Mouse (Mus musculus): ENCODE results near the gene Slc28a2.
"Not testable (repeated sequence)": the region's sequence is repeated elsewhere in the genome, so short reads cannot be mapped to it uniquely, and the experiment has no call there.

Gene Slc28a2

DNA sequence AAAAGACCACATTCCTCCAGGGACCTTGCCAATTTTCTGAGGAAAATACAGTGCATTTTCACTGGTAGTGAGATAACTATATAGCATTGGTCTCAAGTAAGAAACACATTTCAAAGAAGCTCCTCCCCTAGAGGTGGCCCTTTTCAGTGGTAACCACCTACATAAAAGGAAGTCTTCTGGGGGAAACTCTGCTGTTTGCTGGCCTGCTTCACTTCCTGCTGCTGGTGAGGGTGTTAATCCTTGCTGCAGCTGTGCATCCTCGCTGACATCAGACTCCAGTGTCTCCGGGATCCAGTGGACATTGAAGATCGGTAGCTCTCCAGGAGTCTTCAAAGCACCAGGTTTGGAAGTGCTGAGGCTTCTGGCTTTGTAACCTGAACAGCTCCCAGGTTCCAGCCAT is at the start of gene Slc28a2:
Slc28a2 (plus strand) TSS at position 278 of the 400 bp plus-strand sequence.
- not testable (repeated sequence) for DNase-seq

DNA sequence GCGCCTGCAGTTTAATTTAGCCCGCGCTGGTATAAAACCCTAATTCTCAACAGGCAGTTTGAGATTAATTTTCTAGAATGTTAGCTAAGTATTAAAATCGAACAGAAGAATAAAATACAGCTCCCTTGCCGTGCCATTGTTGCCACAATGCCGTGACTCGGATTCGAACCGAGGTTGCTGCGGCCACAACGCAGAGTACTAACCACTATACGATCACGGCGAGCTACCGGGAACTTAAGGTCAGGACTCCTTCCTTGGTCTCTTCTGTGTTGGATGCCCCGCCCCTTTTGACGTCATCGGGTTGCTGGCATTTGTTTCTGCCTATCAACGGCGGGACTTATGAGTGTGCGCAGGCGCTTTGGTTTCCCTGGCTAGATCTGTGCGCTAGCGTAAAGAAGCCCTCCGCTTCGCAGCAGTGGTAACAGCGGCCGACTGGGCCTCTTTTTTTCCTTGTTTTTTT is 49.0 kb upstream of the Slc28a2 start:
- DNase-seq = peak; percentile 98 to 99

DNA sequence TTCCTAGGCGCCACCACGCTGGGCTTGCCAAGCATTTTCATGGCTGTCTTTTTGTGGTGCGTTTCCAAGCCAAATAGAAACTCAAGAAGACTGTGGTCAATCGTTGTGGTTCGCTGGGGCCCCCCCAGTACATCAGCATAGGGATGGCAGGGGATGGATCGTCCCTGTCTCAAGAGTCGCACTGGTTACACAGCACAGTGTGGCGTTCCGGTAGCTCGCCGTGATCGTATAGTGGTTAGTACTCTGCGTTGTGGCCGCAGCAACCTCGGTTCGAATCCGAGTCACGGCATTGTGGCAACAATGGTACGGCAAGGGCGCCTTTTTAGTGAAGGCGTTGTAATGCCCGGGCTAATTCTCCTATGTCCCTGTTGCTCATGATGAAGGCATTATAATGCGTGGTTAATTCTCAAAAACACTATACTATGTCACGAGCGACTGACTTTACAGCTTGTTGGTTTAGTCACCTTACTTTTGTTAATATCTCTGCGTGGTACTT is 48.5 kb upstream of the Slc28a2 start:
- peak; percentile 80 for DNase-seq

DNA sequence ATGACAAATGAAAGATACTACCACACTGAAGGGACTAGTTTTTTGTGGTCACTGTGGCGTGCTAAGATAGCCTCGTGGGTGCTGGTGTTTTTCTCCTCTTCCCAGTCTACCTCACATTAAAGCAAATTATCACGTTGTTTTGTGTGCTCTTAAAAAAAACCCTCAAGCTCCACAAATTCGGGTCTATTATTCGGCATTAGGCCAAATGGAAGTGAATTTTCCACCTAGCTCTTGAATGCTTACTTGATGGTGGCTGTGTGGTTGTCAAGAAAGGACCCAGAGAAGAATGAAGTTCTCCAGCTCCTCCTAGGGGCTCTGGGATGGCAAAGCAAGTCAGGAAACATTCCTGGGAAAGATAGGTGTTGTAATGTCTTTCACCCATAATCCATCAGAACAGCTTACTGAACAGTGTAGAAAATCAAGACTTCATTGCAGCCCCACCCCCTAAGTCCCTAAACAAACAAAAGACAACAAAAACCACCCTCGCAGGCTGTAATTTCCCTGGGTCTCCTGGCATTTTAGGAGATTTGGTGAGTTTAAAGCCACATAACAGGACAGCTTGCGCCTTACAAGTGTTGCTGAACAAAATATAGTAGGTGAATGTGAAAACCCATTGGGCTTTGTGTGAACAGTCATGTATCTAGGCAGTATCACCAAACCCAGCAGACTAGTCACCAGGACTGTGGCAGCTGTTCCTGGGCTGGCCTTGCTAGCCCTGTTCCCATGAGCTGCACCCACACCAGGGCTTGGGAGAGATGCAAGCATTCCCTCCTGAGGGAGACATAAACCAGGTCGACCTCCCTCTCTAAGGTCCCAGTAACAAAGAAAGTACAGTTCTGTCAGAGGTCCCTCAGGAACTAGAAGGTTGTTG is 47.6 kb upstream of the Slc28a2 start:
- DNase-seq = peak; percentile 62 to 74

DNA sequence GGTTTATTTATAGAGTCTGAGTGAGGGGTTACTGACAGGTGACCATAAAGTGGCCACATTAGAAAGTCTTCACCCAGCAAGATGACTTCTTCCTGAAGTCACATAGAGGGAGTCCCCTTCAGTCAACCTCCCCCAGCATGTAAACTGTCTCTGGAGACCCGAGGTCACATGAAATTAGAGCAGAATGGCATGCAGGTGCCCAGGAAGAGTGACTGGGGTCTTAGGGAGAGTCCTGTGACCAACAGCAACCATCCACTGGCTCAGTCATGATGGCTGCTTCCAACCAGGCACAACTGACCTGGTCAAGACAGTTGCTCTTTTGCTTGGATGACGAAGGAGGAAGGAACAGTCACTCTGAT is 47.0 kb upstream of the Slc28a2 start:
- no peak for DNase-seq

DNA sequence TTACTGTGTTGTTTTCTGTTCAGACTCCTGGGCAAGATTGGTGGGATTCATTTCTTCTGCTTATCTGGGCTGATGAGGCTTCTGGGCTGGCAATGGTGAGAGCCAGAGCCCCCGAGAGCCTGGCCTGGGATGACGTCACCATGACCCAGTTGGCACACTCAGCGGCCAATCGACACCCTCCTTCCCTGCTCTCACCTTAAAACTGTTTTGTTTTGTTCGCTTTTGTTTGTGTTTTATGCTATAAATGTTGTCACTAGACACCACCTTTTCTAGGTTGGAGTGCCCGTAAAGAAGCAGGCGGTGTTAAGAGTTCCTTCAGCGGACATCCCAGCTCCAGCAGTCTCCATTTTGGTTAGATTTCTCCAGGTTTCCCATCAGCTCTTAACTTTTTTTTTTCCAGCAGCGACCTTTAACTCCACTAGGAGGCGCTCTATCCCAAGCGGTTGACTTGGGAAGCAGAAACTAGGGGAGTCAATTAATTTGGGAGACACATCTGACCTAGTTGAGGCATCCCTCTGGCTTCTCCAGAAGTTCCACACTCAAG is 45.4 kb upstream of the Slc28a2 start:
- DNase-seq = peak; percentile 84 to 88

DNA sequence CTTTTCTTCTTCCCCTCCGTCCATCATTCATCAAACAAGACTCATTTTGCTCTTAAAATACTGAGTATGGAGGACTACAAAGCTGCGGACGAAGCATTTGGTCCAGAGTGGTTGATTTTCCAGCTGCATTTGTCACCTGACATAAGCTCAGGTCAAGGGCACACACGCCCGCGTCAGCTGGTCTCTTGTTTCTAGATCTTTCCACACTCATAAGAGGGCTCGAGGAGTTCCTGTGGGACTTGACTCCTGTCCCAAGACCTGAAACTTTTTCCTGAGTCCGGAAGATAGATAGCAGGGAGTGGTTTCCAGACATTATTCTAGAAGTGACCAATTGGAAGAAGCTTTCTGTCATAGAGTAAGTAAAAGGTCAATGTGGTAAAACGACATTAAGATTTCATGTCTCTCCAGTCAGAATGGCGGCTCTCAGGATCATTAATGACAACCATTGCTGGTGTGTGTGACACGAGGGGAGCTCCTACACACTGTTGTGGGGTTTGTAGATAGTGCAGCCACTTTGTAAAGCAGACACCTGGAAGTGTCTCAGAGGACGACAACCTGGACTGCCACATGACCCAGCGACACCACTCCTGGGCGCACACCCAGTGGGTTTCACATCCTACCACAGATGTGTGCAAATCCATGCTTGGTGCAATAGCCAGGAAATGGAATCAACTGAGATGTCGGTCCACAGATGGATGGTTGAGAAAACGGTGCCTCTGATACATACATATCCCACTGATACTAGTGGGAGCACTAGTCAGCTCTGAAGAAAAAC is 44.8 kb upstream of the Slc28a2 start:
- DNase-seq = no peak

DNA sequence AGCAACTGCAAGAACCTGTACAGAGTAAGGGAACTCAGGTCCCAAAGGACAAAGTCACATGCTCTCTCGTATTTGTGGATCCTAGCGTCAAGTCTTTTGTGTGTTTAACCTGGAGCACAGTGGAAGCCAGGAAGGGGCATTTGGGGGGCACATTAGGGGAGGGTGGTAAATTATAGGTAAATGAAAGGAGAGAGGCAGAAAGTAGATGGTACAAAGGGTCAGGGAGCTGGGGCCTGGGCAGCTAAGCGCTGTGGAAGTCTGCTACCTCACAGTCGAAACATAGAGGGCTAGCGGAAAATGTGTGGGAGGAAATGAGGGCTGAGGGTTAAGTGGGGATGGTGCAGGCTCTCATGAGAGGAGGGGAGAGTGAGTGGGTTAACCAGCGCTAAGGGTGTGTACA is 44.2 kb upstream of the Slc28a2 start:
- DNase-seq = no peak

DNA sequence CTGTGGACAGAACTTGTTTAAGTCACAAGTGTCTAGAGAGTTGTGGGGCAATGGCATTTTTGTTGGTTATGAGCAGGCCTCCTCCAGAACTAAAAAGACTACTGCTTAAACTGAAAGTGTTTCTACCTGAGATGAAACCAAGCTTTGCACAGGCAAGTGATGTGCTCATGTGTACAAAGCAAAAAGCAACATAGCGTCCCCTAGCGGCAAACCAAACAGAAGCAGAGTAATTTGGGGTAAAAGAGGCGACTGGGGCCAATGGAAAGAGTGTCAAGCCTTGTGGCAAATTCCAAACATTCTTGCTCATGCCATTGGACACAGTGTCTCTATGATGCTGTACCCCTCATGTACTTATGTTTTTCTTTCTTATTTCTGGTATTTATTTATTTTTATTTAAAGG is 41.2 kb upstream of the Slc28a2 start:
- DNase-seq = no peak

DNA sequence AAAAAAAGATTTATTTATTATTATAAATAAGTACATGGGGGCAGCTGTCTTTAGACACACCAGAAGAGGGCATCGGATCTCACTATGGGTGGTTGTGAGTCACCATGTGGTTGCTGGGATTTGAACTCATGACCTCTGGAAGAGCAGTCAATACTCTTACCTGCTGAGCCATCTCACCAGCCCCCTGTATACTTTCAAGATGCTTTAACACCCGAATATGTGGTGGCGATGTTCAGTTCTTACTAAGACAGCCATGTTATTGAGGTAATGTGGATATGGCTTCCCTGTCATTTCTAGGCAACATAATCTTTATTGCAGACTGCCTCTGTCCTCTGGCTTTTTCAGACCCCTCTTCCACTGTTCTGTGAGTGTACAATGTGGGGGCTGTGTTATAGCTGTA is 39.1 kb upstream of the Slc28a2 start:
- not testable (repeated sequence) for DNase-seq

DNA sequence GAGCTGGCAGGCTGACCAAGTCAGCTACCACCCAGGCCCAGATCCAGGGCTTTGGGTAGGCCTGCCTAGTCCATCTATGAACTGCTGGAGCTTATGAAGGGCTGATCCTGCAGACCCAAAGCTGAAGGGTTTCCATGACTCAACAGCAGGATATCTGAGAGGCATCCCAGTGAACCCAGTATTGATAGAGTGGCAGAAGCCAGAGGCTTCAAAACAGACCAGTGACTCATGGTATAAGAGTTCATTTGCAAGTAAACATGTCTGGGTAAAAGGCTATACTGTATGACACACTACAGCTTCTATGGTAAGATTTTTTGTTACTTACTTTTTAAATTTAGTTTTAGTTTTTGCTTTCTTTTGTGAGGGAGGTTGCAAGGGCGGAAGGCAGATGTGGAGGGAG is 30.1 kb upstream of the Slc28a2 start:
- no peak for DNase-seq

DNA sequence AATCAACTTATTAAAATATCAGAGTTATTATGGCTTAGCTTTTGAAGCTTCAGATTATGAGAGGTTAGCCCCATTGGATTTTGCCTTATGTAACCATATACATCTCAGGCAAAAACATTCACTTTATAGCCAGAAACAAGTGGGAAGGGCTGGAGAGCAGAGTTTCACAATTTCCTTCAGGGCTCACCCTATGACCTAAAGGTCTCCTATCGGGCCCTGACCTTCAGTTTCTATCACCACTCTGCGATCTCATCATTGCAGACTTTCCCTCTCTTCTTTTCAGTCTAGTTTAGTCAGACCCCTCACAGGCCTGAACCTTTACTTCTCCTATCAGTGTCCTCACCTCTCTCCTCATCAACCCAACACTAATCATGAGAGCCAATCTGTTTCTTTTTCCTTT is 18.7 kb upstream of the Slc28a2 start:
- no peak for DNase-seq

DNA sequence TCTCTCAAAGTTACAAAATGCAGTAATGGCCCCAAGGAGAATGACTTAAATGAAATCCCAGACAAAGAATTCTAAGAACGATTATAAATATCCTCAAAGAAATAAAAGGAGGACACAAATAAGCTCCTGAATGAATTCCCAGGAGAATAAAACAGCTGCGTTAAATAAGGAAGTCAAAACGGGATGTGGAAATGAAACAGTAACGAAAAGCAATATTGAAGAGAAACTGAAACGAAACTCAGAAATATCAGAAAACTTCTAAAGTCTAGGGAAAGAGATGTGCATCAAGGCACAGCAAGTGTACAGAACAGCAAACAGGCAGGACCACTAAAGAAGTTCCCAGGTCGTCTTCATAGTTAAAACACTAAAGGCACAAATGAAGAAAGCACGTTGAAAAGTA is 17.3 kb upstream of the Slc28a2 start:
- no peak for DNase-seq

DNA sequence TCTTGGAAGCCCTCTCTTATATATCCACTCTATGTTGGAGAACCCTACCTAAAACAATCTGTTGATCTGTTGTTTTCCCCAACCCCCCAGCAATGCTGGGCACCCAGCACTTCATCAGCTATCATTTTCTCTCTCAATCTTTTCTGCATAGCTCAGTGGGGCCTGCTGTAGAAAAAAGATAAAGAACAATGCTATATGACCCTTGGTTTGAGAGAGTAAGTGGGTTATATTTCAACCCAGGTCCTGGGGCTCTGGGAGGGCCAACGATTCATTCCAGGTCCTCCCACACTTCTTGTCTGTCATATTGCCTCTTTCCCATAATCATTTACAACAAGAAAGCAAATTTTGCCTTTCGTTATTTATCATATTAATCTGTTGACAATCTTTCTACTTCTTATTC is 368 bp downstream of the Slc28a2 start:
- not testable (repeated sequence) for DNase-seq

DNA sequence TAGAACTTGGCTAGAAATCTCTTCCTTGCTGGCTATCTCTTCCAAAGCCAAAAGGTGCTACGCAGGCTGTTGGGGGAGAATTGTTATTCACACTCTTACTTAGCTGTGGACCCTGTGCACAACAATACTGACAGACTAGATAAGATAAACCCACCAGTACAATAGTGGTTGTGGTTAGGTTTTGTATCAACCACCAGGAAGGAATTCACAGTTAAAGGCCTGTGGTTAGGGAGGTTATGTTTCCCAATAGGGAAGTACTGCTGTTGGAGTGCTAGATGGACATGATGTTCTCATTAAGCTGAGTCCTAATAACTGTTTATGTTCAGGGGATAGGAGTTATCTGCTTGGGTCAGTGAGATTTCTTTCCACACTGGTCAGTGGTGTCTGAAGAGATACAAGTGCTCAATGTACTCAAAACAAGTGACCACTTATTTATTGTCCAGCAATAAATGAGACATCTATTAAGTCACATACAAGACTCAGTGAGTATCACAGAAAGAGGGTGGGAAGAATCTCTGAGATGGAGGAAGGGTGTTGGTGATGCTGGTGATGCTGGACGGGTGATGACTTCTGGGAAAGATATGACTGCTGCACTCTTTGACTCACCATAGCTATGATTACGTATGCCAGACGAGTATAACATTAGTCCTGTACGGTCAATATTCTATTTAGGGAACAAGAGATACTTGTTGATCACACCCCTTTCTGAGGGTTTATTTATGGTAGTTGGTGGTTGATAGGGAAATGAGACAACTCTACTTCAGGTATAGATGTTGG is 12.6 kb downstream of the Slc28a2 start:
- DNase-seq = not testable (repeated sequence)

DNA sequence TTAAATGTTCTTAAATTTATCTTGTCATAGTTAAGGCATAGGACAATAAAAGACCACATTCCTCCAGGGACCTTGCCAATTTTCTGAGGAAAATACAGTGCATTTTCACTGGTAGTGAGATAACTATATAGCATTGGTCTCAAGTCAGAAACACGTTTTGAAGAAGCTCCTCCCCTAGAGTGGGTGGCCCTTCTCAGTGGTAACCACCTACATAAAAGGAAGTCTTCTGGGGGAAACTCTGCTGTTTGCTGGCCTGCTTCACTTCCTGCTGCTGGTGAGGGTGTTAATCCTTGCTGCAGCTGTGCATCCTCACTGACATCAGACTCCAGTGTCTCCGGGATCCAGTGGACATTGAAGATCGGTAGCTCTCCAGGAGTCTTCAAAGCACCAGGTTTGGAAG is 14.2 kb downstream of the Slc28a2 start:
- not testable (repeated sequence) for DNase-seq

DNA sequence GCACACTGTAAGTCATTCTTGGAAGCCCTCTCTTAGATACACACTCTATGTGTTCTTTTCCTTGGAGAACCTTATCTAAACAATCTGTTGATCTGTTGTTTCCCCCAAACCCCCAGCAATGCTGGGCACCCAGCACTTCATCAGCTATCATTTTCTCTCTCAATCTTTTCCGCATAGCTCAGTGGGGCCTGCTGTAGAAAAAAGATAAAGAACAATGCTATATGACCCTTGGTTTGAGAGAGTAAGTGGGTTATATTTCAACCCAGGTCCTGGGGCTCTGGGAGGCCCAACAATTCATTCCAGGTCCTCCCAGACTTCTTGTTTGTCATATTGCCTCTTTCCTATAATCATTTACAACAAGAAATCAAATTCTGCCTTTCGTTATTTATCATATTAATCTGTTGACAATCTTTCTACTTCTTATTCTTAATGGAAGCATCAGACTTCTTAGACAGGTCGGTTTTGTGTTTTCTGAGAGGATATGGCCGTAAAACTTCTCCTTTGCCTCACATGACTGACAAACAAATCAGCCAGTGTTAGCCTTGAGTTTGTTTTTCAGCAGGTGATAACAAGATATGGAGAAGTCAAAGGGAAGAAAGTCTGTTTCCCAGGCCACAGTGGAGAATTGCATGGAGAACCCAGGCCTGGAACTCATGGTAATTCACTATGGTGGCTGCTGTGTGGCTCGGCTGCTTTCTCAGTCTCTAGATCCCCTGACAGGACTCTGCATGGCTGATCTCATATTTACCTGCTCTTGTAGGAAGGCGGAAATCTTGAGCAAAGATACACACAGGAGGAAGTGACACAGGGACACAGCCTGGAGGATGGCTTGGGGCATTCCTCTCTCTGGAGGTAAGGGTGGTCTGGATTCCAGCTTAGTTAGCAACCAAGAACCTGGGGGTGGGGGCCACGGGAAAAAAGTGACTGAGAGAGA is 15.0 kb downstream of the Slc28a2 start:
- DNase-seq = no peak

DNA sequence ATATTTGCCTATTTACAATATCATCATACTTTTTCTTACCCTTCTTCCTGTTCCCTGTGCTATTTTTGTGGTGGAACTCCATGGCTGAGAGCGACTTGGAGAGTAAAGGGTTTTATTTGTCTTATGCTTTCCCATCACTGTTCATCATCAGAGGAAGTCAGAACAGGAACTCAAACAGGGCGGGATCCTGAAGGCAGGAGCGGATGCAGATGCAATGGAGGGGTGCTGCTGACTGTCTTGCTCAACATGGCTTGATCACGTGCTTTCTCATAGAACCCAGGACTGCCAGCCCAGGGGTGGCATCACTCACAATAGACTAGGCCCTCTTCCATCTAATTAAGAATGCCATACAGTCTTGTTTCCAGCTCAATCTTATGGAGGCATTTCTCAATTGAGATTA is 24.1 kb downstream of the Slc28a2 start:
- no peak for DNase-seq

DNA sequence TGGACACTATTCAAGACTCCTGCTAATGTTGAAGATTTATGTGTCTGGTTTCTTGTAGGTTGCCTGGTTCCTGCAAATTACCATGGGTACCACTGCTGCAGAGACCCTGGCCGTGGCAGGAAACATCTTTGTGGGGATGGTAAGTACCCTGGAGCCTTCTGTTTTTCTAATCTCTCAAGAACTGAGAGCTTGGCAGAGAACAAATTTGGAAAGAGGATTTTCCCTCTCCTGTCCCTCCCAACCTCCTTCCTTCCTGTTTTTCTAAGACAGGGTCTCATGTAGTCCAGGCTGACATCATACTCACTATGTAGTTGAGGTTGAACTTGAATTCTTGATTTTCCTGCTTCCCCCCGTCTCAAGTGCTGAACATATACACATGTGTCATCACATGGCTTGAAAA is 26.1 kb downstream of the Slc28a2 start:
- DNase-seq = no peak

DNA sequence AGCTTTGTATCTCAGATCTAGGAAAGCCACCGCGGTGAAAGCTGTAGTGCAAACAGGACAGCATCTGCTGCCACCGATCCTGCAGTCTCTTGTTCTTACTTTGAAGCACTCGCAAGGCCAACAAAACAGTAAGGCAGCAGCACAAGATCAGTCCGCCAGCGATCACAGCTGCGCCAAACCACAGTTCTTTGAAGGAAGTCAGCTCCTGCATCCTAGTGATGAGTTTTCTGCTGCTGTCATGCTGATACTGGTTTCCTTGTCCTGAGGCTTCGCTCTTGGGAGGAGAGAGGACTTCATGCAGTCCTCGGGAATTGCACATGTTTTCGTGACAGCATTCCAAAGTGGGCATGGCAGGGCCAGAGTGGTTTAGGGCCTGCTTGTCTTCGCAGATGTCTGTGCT is 40.6 kb downstream of the Slc28a2 start:
- peak in 1 of 2 experiments; percentile 13 for DNase-seq

DNA sequence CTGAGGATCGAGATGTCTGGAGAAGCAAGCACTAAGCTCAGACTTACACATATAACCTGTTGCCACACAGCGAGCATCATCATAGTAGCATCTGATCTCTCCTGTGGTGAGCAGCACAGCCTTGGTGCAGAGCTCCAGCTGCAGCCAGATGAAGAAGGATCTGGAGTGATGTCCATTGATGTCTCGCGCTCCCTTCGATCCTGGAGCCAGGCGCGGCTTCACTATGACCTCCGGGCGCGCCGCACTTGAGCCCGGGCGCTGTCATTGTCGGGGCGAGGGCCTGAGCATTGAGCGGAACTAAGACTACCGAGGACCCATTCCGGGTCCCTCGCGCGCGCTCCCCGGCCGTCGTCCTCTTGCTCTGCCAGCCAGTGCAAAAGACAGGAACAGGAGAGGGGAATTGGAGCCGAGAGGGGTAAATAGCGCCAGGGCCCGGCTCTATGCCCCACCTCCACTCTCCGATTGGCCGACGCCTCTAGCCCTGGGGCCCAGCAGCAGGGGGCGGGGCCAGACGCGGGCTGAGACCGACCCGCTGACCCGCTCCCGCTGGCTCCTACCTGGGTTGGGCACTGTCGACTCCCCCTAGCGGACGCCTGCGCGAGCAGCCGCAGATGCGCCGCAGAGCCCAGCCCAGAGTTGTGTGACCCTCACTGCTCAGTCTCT is 41.2 kb downstream of the Slc28a2 start:
- DNase-seq = peak; percentile 92 to 94
